Mouse (Mus musculus) layer of hippocampus, adult 8-10 months (tissue): ENCODE data around the gene Dcaf15. TPM values are rescaled to one million over a fixed set of nuclear protein-coding genes. Genes with fewer than 3 reads are reported as not detected.

Experiments used
- DNase-seq, 2 experiments: peaks; one replicate each; pipeline ENCODE4 v3.0.0; 2022; ENCODE audit warnings: low spot score in 2 of 2
- total RNA-seq, 4 experiments: library from RNA; stranded (reverse); gene quantifications; 2 replicates each; pipeline ENCODE4 v1.2.4; 2022

Dcaf15 gene
- total RNA-seq, 4 experiments from 2014 or later: 18.9 to 21.6 (median 19.3) TPM

- peak in 1 of 2 experiments; percentile 5 for DNase-seq
These were observed 2.9 kb downstream of the Dcaf15 start for GRCm38 (mm10) chr8:84101476-84102270.

GRCm38 (mm10) chr8:84098376-84098775 lies 6.2 kb downstream of the Dcaf15 start:
- no peak for DNase-seq

- no peak for DNase-seq
These were observed 8.5 kb downstream of the Dcaf15 start for GRCm38 (mm10) chr8:84096061-84096460.

GRCm38 (mm10) chr8:84090585-84090984 lies 14.0 kb downstream of the Dcaf15 start:
- DNase-seq: peak in 1 of 2 experiments; percentile 6

- DNase-seq: no peak
These were observed 15.3 kb downstream of the Dcaf15 start for GRCm38 (mm10) chr8:84089277-84089676.

- DNase-seq: no peak
These were observed 16.7 kb downstream of the Dcaf15 start for GRCm38 (mm10) chr8:84087821-84088220.

- DNase-seq: no peak
These were observed 17.4 kb downstream of the Dcaf15 start for GRCm38 (mm10) chr8:84087156-84087555.

- no peak for DNase-seq
These were observed 20.0 kb downstream of the Dcaf15 start for GRCm38 (mm10) chr8:84084341-84085115.

- no peak for DNase-seq
These were observed 20.7 kb downstream of the Dcaf15 start for GRCm38 (mm10) chr8:84083829-84084241.

GRCm38 (mm10) chr8:84079206-84079605 lies 25.4 kb downstream of the Dcaf15 start:
- no peak for DNase-seq

- DNase-seq: no peak
These were observed 27.7 kb downstream of the Dcaf15 start for GRCm38 (mm10) chr8:84076849-84077248.

GRCm38 (mm10) chr8:84076412-84076811 lies 28.2 kb downstream of the Dcaf15 start:
- no peak for DNase-seq

- DNase-seq: no peak
These were observed 31.2 kb downstream of the Dcaf15 start for GRCm38 (mm10) chr8:84073230-84073976.

- DNase-seq: no peak
These were observed 32.2 kb downstream of the Dcaf15 start for GRCm38 (mm10) chr8:84072321-84072720.

- no peak for DNase-seq
These were observed 32.6 kb downstream of the Dcaf15 start for GRCm38 (mm10) chr8:84071921-84072320.

- DNase-seq: peak; percentile 81 to 82
These were observed 33.9 kb downstream of the Dcaf15 start for GRCm38 (mm10) chr8:84070667-84071066.

GRCm38 (mm10) chr8:84070241-84070640 lies 34.3 kb downstream of the Dcaf15 start:
- DNase-seq: no peak

GRCm38 (mm10) chr8:84069750-84070149 lies 34.8 kb downstream of the Dcaf15 start:
- DNase-seq: no peak

- no peak for DNase-seq
These were observed 35.4 kb downstream of the Dcaf15 start for GRCm38 (mm10) chr8:84069169-84069568.

GRCm38 (mm10) chr8:84068316-84069035 lies 36.1 kb downstream of the Dcaf15 start:
- DNase-seq: no peak

- DNase-seq: no peak
These were observed 36.7 kb downstream of the Dcaf15 start for GRCm38 (mm10) chr8:84067911-84068310.
